Mouse (Mus musculus): Measurements from ENCODE around the gene Litaf.
"Not testable (repeated sequence)": the region's sequence is repeated elsewhere in the genome, so short reads cannot be mapped to it uniquely, and the experiment has no call there.

Gene Litaf

DNA sequence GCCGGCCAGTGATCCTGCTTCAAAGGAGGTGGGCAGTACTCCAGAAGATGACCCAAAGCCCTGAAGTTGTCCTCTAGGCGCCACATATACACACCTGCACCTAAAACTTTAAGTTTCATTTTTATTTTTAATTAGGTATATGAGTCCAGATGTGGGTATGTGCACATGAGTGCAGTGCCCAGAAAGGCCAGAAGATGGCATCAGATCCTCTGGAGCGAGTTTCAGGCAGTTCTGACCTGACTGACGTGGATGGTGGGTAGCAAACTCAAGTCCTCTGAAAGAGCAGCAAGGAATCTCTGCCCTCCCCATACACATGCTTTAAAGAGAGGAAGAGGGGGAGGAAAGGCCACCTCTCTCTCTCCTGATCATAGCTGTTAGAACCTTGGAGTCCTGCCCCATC is 76.1 kb downstream of the Litaf start:
- DNase-seq: no peak

DNA sequence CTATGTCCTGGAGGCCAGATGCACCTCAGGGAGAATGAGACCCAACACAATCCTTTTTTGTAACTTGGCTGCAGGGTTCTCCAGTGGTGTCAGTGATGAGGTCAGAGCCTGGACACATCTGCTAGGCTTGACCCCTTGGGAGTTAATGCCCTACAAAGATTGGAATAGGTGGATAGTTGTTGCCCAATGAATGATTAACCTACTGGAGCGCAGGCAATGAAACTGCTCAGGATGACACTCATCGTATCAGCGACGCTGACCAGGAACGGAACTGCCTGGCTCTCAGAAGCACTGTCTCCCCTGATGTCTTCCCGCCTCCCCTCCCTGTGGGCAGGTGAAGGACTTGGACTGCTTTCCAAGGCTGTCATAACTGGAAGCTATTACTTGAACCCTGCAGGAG is 76.6 kb downstream of the Litaf start:
- DNase-seq: no peak

DNA sequence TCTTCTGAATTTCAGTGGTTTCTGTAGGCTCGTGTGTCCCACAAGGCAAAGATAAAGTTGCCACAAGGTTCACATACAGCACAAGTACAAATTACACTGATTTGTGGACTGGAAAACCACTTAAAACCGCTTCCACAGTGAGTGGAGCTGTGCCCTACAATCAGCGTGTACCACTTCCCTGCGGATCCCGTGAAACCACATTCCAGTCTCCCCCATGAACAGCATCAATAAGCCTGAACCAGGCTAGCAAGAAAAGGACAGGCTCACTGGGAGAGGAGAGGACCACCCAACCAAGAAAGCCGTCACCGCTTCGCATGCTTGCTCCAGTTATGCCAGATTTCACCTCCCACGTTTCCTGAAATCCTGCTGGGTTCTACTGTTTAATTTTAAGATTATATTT is 77.7 kb downstream of the Litaf start:
- no peak for DNase-seq

DNA sequence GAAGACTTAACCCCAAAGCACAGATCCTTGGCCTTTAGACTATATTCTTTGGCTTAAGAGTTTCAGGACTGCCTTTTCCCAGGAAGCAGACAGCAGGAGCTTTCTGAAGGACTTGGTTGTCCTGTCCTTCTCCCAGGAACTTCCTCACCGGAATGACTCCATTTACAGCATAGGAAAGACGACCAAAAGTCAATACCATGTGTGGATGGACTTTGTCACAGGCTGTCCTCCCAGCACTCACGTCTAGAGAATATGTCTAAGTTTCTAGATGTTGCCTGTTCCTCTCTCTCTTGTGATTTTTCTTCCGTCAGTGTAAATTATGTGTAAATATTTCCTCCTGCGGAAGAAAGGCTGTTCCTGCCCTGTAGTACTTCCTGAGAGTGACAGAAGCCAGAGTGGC is 81.4 kb downstream of the Litaf start:
- no peak for DNase-seq

DNA sequence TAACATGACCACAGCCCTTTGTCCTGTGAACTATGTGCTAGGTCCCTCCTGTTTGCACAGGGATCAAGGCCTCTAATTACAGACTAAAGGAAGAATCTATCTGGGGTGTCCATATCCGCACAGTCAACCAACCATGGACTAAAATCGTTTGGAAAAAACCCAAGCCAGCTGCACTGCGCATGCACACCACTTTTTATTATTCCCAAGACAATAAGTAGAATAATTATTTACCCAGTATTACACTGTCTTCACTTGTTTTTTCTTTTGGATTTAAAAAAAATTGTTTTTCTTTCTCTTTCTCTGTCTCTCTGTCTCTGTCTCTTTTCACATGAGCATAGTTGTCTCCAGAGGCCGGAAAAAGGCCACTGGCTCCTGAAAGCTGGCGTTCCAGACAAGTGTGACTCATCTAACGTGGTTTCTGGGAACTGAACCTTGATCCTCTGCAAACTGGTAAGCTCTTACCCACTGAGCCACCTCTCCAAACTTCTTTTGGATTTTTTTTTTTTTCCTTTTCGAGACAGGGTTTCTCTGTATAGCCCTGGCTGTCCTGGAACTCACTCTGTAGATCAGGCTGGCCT is 84.4 kb downstream of the Litaf start:
- DNase-seq: no peak

DNA sequence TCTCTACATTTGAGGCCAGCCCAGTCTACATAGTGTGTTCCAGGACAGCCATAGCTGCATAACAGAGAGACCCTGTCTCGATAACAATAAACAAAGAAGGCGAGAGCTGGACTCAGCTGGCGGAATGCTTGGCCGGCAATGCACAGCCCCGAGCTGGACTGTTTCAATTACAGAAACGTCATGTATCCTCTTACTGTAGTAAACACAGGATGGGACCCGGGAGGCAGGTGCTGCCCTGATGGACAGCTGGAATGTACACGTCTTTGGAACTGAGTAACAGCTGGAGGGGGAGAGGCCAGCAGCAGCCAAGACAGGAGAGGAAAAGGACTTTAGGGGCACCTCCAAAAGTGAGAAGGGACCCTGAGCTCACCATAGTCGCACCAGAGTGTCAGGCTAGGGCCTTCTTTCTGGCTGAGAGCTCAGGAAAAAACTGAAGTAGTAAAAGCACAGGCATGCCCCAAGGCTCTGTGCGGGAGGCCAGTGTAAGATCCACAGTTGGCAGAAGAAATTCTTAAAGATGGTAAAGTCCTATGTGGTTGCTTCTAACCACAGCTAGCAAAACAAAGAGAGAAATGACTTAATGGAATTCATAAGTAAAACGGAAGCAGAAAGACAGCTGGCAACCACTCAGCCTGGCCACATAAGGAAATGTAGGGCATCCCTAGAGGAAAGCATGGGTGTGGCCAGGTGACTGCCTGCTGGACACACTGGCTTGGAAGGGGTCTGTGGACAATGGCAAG is 86.7 kb downstream of the Litaf start:
- DNase-seq: no peak

DNA sequence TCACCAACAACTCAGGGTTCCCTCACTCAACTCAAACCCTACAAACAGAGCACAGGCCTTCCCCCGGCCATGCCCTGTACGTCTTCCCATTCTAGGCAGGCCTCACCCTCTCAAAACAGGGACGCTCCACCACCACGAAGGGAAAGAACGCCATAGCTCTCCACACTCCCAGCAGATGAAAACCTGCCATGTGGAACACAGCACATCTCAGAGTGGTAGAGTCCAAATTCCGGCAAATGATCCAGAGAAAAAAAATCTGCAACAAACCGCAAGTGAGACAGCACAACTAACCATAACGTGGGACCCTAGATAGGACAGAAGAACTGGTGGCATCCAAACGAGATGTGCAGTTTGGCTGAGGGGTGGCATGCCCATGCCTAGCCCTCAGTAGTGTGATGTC is 88.1 kb downstream of the Litaf start:
- no peak for DNase-seq

DNA sequence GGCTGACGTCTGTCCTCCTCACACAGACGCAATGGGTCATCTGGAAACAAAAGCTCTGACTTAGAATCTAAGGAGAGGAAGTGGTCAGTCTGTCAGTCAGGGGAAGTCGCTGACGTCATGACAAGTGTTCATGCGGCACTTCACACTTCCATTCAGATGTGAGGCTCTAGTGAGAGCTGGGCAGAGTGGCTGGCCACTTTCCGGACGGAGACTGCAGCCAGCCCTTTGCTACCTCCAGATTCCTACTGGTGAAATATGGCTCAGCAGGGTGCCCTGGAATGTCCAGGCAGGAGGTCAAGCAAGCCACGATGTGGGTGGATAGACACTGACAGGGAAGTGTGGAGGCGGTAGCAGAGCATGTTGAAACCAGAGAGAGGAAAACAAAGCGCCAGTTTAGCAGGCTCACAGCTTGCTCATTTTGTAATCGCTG is 89.7 kb downstream of the Litaf start:
- no peak for DNase-seq

DNA sequence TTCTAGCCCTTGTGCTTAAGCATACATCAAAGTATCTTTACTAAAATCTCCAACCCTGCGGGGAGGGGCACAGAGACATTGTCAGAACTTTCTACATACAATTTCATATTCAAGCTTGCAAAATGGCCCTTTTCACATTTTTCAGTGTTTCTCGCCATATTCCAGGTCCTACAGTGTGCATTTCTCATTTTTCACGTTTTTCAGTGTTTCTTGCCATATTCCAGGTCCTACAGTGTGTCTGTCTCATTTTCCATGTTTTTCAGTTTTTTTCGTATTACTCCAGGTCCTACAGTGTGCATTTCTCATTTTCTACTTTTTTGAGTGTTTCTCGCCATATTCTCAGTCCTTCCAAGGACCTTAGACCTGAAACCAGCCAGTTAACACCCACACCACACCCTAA is 91.0 kb downstream of the Litaf start:
- no peak for DNase-seq

DNA sequence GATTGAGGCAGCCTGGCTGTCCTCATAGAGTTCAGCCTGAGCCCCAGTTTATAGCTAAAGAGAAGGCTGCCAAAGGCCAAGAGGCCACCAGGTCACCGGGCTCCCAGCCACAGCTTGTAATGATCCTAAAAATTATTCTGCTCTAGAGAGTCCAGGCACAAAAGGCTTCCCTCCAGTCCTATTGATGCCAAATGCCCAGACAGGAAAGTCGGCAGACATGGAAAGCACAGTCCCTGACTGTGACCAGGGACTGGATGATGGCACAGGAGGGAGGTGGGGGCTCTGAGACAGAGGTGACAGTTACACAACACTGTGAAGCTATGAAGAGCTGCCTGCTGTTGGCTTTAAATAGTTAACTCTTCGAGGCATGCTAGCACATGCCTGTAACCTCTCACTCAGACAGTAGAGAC is 91.9 kb downstream of the Litaf start:
- DNase-seq: no peak

DNA sequence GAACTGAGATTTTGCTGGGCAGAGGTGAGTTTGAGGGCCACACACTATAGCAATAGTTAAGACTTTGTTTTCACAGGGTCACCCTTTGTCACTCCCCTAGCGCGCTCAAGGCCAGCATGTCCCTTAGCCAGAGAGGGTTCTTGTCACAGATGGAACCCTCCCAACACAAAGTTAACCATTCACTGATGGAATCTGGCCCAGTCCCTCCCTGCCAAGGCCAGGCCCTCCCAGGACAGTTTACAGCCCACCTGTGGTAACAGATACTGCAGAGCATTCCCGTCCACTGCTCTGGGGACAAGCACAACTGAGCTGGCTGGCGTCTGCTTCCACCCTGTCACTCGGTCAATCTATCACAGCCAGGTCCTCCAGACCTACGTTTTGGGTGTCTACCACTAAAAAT is 93.7 kb downstream of the Litaf start:
- no peak for DNase-seq

DNA sequence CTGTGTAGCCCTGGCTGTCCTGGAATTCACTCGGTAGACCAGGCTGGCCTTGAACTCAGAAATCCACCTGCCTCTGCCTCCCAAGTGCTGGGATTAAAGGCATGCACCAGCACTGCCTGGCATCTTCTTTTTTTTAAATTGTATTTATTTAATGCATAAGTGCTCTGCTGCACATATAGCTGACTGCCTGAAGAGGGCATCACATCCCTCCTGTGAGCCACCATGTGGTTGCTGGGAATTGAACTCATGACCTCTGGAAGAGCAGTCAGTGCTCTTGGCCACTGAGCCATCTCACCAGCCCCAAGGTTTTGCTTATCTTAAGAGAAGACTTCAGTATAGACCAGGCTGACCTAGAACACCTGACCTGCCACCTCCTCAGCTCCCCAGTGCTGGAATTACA is 96.0 kb downstream of the Litaf start:
- DNase-seq: not testable (repeated sequence)

DNA sequence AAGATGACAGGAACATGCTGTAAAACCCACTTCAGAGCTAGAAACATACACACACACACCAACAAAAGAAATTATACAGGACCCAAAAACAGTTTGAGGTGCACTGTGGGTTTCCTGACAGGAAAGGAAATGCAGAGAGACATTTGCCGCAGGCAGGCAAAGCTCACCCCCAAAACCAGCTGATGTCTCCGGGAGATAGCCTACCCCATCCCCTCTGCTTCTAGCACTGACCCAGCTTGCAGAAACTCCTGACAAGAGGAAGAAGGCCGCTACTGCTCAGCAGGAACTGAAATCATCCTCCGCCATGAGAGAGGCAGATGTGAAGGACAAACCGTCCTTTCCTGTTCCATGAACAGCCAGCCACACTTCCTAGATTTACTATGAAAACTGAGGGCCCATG is 96.6 kb downstream of the Litaf start:
- no peak for DNase-seq

DNA sequence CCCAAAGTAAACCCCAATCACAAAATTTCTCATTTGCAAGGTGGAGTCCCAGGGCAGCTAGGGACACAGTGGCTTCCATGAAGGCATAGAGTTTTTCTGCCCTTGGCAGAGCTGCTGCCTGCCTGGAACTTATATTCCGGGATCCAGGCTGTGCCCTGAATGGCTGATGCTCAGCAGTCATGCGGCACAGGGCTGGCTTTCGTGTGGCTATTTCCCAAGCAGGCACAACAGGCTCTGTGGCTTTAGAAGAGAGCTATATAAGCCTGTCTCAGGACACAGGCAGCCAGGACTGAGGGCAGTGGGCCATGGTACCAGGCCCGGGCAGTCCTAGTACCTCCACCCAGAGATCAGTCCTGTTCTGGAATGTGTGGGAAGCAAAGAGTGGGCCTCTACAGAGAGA is 97.7 kb downstream of the Litaf start:
- no peak for DNase-seq

DNA sequence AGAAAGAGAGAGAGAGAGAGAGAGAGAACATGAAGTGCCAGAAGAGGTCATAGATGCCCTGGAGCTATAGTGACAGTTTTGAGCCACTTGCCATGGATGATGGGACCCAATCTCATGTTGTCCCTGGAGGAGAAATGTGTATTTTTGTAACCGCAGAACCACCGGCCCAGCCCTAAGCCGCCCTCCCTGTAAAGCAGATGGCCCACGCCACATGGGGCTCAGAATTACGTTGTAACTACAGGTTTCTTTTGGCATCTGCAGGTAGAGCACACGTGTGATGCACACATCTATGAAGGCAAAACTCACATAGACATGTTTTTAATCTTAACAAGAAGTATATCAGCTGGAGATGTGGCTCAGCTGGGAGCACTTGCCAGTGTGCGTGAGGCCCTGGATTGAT is 98.2 kb downstream of the Litaf start:
- no peak for DNase-seq

DNA sequence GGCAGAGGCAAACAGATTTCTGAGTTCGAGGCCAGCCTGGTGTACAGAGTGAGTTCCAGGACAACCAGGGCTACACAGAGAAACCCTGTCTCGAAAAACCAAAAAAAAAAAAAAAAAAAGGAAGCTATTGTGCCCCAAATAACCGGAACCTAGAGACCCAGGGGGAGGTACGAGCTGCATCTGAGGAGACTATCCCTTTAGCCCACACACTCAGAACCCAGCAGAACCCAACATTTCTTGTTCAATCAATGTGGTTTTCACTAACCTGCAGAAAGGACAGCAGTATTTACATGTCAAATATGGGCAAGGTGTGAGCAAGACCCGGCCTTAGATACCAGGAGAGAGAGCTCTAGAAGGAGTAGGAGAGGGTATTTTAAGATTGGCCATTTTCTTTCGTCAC is 98.9 kb downstream of the Litaf start:
- DNase-seq: no peak

DNA sequence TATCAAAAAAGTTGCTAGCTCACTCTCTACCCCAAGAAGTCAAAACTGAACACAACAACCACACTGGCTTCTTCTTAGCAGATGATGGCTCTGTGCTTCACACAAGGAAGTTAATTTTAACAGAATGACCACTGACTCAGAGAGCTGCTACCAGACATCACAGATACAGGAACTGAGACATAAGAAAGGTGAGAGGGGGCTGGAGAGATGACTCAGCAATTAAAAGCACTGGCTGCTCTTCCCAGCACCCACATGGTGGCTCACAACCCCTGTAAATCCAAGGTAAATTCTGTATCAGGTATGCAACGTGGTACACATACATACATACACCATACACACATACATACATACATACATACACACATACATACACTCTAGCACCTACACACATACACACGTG is 100.9 kb downstream of the Litaf start:
- DNase-seq: no peak

DNA sequence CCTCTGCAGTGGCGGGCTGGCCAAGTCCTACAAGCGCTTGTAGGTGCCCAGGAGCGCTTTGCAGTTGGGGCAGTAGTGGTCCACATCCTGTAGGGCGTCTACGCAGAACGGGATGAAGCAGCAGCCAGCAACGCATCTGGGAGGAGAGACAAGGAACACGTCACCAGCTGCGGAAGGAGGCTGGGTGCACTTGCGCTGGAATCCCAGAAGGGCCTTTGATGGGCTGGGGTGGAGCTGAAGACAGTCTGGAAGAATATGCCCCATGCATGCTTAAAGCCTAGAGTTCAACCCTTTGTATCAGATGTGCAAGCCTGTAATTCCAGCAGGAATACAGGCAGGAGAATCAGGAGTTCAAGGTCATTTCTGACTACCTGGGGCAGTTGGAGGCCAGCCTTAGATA is 105.0 kb downstream of the Litaf start:
- no peak for DNase-seq

DNA sequence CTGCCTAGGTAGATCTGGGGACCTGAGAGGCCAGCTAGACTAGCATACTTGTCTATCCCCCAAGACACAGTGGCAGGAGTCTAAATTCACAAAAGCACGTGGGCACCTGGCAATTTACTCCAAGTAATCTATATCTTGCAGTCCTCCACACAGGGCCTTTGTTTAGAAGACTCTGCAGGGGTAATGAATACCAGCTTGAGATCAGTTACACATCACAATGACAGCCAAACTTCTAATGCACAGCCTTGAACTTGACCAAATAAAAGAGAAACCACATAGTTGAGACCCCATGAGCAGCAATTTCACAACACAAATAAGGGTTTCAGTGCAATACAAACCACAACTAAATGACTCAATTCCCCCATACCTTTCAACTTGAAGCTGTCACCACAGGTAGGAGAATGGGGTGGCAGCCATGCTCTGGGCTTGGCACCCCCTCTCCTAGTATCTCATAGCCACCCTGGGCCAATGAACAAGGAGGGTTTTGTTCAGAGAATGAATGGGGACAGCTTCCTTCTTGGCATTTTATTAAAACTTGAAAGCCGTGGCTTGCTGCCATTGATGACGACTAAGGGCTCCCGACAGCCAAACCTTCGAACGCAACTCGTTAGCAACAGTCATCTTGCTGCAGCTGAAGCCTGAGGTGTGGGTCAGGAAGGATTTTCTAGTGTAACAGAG is 107.1 kb downstream of the Litaf start:
- no peak for DNase-seq

DNA sequence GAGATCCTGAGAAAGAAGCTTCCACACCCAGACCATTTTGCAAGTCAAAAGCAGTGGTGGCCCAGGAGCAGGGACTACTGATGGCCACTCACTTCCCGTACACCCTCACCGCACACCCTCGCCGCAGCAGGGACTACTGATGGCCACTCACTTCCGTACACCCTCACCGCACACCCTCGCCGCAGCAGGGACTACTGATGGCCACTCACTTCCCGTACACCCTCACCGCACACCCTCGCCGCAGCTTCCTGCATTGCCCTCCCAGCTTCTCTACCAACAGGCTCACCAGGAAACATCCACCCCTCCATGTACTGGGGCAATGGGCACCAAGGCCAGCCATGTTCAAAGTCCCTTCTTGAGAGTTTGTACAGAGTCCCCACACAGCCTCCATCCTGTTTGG is 107.7 kb downstream of the Litaf start:
- not testable (repeated sequence) for DNase-seq

DNA sequence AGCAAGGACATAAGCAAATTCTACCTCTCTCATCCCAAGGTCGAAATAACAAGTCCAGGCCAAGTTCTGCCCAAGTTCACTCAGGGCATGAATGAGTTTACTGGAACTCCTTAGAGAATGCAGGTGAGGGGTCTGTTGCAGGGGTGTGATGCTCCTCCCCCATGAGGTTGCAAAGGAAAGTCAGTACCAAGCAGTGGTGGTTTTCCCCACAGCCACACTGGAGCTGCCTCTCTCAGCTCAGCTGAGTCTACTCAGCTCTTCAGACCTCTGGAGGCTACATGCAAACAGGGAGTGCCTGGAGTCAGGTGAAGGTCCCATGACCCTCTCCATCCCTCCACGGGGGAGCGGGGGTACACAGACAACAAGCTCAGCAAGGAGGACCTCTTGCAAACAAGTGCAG is 108.2 kb downstream of the Litaf start:
- no peak for DNase-seq

DNA sequence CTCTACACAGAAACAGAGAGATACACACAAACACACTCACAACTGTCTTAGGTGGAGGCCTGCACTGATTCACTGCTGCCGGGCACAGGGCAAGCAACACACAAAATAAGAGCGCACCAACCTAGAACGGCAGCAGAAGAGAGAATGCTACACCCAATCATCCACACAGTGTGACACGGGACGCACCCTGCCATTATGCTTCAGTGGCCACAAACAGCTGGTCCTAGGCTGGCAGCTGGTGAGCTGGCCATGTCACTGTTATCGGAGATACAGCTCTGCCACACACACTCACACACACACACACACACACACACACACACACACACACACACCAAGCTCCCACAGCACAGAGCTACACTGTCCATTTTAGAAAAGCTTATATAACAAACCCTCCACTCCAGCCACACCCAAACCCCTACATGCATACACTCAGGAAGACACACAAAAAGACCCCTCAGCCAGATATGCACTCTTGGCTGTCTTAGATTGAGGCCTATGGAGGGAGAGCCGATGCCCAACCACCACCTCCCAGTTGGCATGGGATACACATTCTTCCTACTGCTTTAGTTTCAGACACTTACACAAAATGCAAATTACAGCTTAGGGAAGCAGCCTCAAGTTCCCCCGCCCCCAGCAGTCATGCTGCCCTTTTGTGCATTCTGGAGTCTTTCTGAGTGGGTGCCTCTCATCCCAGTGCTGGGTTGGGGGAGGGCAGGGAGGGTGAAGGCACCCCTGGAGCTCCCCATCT is 108.8 kb downstream of the Litaf start:
- DNase-seq: no peak

DNA sequence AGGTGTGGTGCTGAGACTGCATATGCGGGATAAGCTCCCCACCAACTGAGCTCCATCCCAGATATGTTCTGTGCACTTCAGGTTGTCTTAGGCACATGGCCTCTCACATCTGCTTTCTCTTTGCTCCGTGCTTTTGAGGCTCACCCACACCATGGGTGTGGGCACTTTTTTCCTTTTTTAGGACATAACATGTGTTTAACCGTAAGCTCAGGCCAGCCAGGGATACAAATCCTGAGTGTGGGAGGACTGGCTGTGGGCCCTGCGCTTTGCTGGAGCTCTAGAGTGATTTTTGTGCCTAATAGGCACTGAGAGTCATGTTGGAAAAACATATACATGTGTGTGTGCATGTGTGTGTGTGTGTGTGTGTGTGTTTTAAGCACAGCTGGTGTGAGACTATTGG is 110.9 kb downstream of the Litaf start:
- no peak for DNase-seq

DNA sequence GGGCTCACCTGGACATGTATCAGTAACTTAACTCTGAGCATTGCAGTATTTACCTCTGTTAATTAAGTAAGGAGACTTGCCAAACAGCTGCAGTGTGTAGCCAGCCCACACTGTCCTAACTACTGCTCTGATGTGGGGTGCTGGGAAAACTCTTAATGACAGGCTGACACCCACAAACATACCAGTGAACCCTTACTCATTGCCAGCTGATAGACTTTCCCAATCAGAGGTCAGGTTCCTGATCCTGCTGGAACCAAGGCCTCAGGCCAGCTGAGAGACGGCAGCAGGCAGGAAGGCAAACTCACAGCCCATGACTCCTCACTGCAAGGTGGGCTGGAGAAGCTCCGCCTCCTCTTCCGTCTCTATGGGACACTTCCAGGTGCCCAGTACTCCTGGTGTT is 113.1 kb downstream of the Litaf start:
- DNase-seq: no peak

All from cerebellum, adult 9-10 months (tissue).